Mouse (Mus musculus) left cerebral cortex, adult 18-20 months (tissue): ENCODE measurements around the gene Pacs1. TPM values are rescaled to one million over a fixed set of nuclear protein-coding genes. Genes with fewer than 3 reads are reported as not detected.
"Not testable (repeated sequence)": the region's sequence is repeated elsewhere in the genome, so short reads cannot be mapped to it uniquely, and the experiment has no call there.

ENCODE experiments used
- DNase-seq, 2 experiments: peaks; one replicate each; pipeline ENCODE4 v3.0.0; 2021 to 2022; ENCODE audit warnings: low spot score in 2 of 2, mixed read lengths in 1 of 2
- total RNA-seq, 2 experiments: library from RNA; stranded (reverse); gene quantifications; 2 replicates each; pipeline ENCODE4 v1.2.3; 2021

The Pacs1 gene
- total RNA-seq, 2 experiments from 2014 or later = 57.3 to 61.0 TPM

DNA sequence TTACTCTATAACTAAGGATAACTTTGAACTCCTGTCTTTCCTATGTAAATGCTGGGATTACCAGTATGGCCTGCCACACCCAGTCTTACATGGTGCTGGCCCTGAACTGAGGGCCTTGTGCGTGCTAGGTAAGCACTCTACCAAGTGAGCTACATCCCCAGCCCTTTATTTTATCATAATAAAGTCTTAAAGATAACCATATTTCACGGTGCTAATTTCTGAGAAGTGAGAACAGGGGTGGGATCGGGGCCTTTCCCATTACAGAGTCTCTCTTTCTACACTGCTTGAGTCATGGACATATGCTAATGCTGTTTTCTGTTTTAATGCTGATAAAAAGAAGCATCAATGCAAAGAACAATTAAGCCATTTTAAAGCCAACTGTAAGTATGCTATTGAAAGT is 4.0 kb downstream of the Pacs1 start:
- no peak for DNase-seq

DNA sequence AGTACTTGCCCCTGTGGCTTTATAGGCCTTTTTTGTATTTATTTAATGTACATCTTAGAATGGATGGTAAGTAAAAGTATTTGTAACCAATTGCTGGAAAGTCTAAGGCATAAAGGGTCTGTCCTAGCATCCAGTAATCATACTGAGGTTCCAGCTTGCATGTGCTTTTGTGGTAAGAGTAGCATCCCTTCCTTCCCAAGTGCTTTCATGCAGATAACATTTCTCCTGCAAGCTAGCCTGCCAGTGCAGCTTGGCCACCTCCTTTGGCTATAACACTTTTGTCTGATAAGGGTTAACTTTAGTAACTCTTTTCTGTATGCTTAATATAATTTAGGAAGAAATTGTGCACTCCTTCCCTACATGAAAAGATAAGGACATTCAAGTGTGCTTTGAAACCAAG is 4.9 kb downstream of the Pacs1 start:
- no peak for DNase-seq

DNA sequence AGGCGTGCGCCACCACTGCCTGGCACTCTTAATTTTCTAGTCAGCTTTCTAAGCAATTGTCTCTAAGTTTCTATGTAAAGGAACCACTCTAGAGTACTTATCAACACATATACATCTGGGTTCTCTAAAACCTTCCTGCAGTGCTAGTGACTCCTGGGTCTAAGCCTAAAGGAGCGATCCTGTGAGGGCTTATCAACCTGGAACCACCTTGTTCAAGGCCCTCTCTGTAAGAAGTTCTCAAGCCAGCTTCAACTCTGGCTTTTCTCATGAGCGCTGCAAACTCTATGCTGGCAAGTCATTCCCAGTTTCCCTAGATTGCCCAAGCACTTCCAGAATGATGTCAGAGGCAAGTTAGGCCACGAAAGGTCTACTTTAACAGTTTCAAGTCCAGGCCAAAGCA is 5.9 kb downstream of the Pacs1 start:
- no peak for DNase-seq

DNA sequence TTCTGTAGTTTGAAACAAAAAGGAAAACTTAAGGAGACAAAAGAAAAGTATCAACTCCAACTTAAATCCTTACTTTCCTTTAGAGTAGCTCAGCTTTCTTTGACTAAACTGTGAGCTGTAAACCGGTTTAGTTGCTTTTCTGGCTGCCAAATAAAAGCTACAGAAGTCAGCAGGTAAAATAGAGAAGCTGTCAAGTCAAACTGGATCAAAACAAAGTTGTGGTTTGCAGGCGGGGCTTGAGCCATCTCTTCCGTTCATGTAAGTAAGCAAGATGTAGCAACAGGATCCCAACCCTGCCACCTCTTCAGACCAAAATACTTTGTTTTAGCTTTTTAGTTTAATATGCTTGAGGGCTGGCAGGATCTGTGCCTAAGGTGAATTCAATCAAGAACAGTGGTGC is 15.8 kb downstream of the Pacs1 start:
- no peak for DNase-seq

DNA sequence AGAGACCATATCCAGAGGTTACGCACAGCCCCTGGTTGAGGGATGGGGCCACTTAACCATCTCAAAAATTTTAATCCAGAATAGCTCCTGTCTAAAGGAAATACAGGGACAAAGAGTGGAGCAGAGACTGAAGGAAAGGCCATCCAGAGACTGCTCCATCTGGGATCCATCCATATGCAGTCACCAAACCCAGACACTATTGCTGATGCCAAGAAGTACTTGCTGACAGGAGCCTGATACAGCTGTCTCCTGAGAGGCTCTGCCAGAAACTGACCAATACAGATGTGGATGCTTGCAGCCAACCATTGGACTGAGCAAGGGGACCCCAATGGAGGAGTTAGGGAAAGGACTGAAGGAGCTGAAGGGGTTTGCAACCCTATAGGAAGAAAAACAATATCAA is 35.9 kb downstream of the Pacs1 start:
- not testable (repeated sequence) for DNase-seq

DNA sequence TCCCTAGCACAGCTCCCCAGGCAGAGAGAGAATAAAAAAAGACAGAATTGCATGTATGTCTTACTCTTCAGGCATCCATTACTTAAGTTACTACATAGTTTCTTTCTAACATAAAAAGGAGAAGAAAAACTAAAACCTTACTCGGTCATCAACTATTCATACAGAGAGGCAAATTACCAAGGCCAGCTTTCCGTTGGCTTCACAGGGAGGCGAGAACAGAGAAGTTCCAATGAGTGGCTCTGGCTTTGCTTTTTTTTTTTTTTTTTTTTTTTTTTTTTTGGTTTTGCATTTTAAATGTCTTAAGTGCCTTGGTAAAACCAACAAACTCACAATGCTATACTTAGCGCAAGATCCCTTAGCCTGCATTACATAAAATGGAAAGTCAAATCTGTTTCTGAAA is 40.2 kb downstream of the Pacs1 start:
- no peak for DNase-seq

DNA sequence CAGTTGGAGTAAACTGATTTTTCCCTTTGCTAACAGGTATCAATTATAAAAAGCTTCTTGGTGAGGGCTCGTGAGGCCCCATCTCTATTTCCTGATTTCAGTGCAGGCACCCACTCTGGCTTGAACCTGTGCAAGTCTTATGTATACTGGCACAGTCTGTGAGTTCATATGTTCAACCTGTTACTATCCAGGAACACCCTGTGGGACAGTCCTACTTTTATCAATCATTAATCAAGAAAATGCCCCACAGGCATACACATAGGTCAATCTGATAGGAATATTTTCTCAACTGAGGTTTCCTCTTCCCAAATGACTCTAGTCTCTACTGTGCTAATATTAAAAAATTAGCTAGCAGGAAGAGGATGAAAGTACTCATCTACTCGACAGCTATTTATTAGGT is 42.8 kb downstream of the Pacs1 start:
- no peak for DNase-seq

DNA sequence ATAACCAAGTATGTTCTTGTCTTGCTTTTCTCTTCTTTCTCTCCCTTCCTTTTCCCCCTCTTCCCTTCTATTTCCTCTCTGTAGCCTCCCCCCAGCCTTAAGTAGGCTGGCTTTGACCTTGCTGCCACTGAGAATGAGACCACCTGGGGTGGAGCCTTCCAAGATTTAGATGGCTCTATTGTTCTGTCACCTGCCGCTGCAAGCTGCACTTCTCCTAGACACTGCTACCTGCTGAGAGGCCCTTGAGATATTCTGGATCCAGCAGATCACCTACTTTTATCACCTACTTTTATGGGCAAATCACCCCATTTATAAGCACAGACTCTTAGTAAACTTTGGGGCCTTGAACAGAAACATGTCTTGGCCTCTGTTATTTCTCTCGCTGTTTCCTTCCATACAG is 48.3 kb downstream of the Pacs1 start:
- no peak for DNase-seq

DNA sequence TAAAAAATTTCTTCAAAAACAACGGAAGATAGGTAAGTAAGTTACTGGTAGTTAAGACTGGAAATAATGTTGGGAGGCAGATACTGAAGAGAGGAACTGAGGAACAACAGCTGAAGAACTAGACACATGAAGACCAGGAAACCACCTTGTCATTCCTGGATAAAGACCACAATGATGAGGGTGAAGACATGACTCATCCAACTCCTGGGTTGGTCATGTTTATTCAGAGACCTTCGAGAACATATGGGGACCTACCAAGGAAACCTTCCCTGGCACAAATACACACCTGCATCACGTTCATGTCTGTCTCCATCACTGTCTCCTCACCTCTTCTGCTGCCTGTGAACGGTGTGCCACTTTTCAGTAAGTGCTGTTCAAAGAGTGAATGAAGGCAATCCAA is 48.8 kb downstream of the Pacs1 start:
- no peak for DNase-seq

DNA sequence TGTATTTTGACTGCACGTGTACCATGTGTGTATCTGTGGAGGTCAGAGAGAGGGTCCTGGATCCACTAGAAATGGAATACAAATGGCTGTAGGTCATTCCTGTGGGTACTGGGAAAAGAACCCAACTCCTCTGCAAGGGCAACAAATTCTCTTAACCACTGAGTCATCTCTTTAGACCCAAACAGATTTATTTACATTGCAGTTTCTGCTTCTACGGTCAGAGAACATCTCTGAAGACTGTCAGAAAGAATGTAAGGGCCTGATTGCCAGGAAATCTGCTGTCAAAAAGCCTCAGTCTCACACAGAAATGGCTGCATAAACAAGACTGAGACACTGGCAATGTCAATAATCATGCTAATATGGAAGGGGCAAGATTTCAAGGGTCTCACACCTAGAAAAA is 51.0 kb downstream of the Pacs1 start:
- DNase-seq = no peak

DNA sequence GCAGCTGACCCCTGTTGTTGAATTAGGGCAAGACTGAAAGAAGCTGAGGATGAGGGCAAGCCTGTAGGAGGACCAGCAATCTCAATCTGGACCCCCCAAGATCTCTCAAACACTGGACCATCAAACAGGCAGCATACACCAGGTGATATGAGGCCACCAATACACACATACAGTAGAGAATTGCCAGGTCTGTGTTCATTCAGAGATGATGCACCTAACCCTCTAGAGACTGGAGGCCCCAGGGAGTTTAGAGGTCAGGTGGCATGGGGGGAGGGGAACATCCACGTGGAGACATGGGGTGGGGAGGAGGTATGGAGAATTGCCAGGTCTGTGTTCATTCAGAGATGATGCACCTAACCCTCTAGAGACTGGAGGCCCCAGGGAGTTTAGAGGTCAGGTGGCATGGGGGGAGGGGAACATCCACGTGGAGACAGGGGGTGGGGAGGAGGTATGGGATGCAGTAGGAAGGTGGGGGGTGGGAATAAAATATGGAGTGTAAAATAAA is 51.6 kb downstream of the Pacs1 start:
- DNase-seq = not testable (repeated sequence)

DNA sequence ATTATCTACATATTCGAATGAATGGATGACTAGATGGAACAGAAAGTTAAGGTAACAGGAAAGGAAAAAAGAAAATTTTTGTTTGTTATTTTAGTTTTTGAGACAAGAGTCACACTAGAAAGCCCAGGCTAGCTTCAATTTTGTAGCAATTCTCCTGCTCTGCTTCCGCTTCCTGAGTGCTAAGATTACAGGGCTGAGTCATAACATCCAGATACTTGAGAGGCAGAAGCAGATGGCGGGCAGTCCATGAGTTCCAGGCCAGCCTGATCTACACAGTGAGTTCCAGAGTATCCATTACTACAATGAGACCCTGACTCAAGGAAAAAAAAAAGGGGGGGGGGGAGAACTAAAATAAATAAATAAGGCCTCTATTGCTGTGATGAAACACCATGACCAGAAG is 52.5 kb downstream of the Pacs1 start:
- DNase-seq = no peak

DNA sequence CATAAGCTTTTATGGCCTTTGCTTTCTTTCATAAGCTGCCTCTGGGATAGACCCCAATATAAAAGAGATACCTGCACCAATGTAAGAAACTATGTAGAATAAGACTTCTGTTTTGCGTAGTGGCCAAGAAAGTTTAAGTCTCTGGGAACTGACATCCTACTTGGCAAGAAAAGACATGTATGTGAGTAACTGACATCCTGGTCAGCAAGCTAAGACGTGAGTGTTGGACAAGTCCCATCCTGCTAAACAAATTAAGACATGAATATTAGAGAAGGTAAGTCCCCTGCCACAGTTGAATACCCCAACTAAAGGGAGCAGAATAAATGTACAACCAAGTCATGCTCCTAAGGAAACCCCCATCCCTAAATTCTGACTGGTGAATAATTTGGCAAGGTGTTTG is 71.2 kb downstream of the Pacs1 start:
- DNase-seq = no peak

DNA sequence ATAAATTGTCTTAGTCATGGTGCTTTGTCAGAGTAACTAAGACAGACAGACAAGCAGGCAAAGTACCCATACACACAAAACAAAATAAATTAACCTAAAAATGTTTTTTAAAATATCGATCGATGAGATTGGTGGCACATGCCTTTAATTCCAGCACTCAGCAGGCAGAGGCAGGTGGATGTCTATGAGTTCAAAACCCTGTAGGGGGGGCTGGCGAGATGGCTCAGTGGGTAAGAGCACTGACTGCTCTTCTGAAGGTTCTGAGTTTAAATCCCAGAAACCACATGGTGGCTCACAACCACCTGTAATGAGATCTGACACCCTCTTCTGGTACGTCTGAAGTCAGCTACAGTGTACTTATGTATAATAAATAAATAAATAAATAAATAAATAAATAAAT is 72.3 kb downstream of the Pacs1 start:
- DNase-seq = not testable (repeated sequence)

DNA sequence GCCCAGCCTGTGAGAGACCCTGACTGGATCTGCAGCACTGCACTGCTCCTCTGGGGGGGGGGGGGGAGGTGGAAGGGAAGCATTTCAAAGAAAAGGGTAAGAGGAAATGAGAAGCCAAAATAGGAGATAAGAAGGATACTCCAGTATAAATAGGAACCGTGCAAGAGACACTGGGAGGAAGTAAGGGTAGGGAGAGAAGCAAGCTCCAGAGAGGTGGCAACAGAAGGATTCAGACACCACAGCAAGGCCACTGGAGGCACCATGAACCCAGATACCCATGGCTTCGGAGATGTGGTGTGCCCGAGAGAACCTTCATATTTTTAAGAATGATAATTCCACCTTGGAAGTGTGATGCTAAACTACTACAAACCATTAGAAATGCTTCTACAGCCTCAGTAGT is 74.4 kb downstream of the Pacs1 start:
- no peak for DNase-seq

DNA sequence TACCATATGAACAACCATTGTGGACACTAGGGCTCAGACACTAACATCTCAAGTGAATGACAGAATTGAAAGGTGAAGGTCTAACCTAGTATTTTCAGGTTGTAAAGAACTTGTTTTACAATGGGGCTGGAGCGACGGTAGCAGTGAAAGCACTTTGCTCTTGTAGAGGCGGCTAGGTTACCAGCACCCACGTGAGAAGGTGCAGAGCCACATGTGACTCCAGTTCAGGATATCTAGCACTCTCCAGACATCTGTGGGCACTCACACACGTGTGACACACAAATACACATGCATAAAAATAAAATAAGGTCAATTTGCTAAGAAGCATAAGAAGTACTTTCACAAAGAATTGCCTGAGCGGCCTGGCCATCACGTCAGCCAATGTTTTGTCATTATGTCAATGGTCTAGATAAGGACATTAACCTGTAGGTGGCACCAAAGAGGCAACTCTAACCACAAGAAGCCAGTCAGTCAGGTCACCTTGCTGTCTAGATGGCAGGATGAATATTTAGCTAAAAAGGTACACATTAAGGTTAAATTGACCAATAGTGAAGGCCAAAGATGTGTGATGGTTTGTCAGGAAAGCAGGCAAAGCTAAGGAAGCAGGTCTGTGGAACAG is 77.4 kb downstream of the Pacs1 start:
- peak; percentile 17 to 48 for DNase-seq

DNA sequence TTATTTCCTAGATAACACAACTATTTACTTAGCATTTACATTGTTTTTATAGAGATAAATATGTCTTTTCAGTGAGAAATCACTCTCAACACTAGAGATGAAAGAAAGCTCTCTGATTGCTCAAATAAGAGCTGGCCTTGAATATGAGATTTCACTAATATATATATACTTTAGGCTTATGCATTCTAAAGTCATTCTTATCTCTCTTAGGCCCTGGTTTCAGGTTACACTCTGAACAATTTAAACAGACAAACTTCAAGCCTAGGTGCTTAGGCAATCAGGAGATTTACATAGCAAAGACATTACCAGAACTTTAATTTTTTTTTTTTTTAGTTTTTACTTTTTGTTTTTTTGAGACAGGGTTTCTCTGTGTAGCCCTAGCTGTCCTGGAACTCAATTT is 80.5 kb downstream of the Pacs1 start:
- DNase-seq = no peak

DNA sequence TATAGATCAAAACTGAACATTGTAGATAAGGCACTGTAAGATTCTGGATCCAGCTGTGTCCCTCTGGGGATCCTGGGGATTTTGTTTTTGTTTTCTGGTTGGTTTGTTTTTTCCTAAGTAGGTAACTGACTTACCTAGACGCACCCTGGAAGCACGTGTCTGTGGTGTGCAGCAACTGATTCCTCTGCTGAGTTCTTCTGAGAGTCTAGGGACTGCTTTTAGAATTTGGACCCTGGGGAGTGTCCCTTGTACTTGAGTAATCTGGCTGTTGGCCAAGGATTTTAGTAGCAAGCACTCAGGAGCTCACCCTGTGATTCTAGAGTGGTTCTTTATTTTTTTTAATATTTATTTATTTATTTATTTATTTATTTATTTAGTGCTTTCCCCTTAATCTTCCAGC is 85.5 kb downstream of the Pacs1 start:
- DNase-seq = no peak

DNA sequence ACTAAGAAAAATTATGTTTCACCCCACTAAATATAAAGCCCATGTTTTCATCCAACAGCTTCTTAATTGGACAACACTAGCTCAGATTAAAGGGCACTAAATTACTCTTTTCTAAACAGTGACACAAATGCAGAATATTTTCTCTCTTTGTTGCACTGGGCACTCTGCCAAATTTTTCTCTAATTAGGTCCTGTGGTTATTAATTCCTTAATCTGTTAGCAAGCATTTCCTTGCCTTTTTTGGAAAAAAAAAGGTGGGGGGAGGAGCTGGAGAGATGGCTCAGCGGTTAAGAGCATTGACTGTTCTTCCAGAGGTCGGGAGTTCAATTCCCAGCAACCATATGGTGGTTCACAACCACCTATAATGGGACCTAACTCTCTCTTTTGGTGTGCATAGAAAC is 91.0 kb downstream of the Pacs1 start:
- DNase-seq = no peak

DNA sequence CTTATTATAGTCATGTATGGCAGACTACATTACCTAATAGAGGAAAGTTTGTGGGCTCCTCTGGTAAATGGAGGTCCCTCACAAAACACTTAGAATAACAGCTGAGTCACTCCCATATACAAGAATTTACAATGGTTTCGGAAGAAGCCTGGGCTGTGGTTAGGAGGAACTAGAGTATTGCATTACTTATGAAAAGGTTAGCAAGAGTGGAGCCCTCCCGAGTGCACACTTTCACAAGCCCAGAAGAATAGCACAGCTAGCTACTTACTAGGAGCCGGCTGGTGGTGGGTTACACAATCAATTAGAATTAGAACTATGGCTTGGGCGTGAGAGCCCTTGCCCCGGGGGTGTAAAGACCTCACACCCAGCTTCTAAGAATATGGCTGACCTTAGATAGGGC is 94.3 kb downstream of the Pacs1 start:
- no peak for DNase-seq

DNA sequence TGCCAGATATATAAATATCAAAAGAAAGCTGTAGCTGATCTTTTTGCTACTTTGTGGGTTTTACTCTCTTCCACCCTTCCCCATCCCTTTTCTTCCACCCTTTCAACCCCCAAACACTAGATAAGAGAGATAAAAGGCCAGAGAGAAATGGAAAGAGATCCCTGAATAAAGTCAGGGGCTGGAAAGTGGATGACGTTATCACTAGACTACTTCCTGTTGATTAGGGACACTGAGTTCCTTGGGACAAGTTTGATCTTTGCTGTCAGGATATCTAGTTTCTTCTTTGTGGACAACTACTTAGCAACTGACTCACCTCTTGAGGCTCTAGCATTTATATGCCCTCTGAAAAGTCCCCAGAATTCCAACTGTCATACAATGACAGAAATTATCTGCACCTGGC is 102.5 kb downstream of the Pacs1 start:
- no peak for DNase-seq

DNA sequence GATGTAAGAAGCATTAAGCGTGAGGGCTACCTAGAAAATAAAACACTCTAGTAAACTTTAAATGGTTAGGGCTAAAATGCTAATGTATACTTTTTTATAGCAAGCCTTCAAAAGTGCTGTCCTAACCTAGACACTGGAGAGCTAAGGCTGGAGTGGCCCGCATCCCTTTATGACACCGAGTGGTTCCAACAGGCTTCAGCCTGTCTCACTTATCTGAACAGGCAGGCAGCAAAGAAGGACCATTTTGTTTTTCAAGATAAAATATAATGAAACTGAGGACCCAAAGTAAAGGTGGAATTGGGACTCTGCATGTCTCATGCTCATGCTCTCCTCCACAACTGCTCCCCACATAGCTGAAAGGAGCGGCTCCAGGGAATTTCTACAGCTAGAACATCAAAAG is 105.4 kb downstream of the Pacs1 start:
- DNase-seq = no peak

DNA sequence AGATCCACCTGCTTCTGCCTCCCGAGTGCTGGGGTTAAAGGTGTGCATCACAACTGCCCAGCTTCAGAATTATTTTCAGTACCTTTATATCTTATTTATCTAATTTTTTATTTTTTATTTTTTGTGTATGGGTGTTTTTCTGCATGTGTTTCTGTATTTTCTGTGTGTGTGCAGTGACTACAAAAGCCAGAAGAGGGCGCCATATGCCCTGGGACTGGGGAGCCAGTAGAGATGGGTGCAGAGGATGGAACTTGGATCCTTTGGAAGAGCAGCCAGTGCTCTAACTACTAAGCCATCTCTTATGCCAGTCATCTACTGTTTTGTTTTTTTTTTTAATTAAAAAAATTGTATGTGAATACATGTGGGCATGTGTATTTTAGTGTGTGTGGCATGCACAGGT is 108.5 kb downstream of the Pacs1 start:
- DNase-seq = no peak

DNA sequence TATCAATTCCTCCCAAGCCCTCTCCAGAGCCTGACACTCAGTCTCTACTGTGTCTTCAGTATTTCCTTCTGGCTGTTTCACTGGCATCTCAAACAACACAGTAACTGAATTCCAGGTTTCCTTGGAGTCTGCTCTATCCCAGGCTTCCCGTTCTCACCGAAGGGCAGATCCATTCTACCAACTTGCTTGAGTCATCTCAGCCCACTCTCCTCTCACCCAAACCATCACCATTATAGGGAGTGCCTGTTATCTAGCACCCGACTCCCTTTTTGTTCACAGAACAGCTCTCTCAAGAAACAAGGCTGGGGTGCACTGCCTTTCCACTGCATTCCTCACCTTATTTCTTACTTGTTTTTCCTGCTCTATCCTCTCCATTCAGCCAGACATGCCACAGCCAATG is 111.0 kb downstream of the Pacs1 start:
- no peak for DNase-seq
